Mouse (Mus musculus): ENCODE data around the gene Adprhl1. TPM values are rescaled to one million over a fixed set of nuclear protein-coding genes. Genes with fewer than 3 reads are reported as not detected.

Gene Adprhl1
- 0.14 and 0.79 TPM in 2 replicates for polyA plus RNA-seq (2012; rRNA removed)

GRCm38 (mm10) chr8:13254019-13254418, at the start of gene Adprhl1:
Adprhl1 (minus strand) TSS chr8:13254162.

GRCm38 (mm10) chr8:13287692-13288623, 34.0 kb upstream of the Adprhl1 start, which contains the start of the genes Dcun1d2 and Tmco3:
Dcun1d2 (minus strand) TSS chr8:13288131.
Tmco3 (plus strand) TSS chr8:13288190.

GRCm38 (mm10) chr8:13200301-13201012, 53.5 kb downstream of the Adprhl1 start, which contains the start of gene Grtp1:
Grtp1 (minus strand) TSS chr8:13200620.

Other genes starting within 250 kb of the Adprhl1 start
- gene F7, start 228.1 kb downstream of the Adprhl1 start, polyA plus RNA-seq (2012; rRNA removed) = 0.26 and 0.39 TPM in 2 replicates
- 0.50 and 0.54 TPM in 2 replicates for gene F10, start 216.9 kb downstream of the Adprhl1 start, polyA plus RNA-seq (2012; rRNA removed)
- gene Proz, start 193.2 kb downstream of the Adprhl1 start, polyA plus RNA-seq (2012; rRNA removed) = 0.18 and 0.20 TPM in 2 replicates
- gene Pcid2, start 148.7 kb downstream of the Adprhl1 start, polyA plus RNA-seq (2012; rRNA removed) = 33.8 and 36.5 TPM in 2 replicates
- 58.1 and 63.6 TPM in 2 replicates for gene Cul4a, start 148.5 kb downstream of the Adprhl1 start, polyA plus RNA-seq (2012; rRNA removed)
- gene Lamp1, start 95.0 kb downstream of the Adprhl1 start, polyA plus RNA-seq (2012; rRNA removed) = 238 and 256 TPM in 2 replicates
- gene Grtp1, start 53.5 kb downstream of the Adprhl1 start, polyA plus RNA-seq (2012; rRNA removed) = 13.3 and 16.8 TPM in 2 replicates
- 38.2 and 44.7 TPM in 2 replicates for gene Dcun1d2, start 34.0 kb upstream of the Adprhl1 start, polyA plus RNA-seq (2012; rRNA removed)
- 35.8 and 37.3 TPM in 2 replicates for gene Tmco3, start 34.0 kb upstream of the Adprhl1 start, polyA plus RNA-seq (2012; rRNA removed)
- 168 and 188 TPM in 2 replicates for gene Tfdp1, start 84.6 kb upstream of the Adprhl1 start, polyA plus RNA-seq (2012; rRNA removed)
- not detected in 2 replicates for gene Atp4b, start 142.7 kb upstream of the Adprhl1 start, polyA plus RNA-seq (2012; rRNA removed)
- 0.10 and 0.11 TPM in 2 replicates for gene Grk1, start 150.9 kb upstream of the Adprhl1 start, polyA plus RNA-seq (2012; rRNA removed)
- 0.15 and 0.31 TPM in 2 replicates for gene Tmem255b, start 181.0 kb upstream of the Adprhl1 start, polyA plus RNA-seq (2012; rRNA removed)
- gene Gas6, start 240.3 kb upstream of the Adprhl1 start, polyA plus RNA-seq (2012; rRNA removed) = 30.1 and 35.9 TPM in 2 replicates

Data from central nervous system, embryonic 14 days (tissue).